Mouse (Mus musculus): Measurements from ENCODE around the gene C1qtnf9. TPM values are rescaled to one million over a fixed set of nuclear protein-coding genes. Genes with fewer than 3 reads are reported as not detected.

Gene C1qtnf9
- total and polyA plus RNA-seq, 3 experiments = not detected

DNA sequence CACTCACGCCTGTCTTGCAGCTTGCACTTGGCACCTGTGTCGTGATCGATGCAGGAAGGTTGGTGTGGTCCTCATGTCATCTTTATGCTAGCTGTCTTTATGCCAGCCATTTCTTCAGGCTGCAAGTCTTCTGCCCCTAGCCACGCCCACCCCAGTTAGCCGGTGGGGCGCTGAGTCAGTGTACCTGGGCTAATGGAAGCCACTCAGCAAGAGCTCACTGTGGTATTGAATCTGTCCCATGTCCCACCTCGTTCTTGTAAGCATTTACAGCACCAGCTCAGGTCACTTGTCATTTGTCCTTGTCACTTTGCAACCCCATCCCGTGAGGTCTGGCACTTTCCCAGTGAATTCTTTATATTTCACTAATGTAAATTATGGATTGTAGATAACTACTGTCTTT lies 26.9 kb upstream of the C1qtnf9 start:
- TF ChIP-seq GABPA (IDR thresholded peaks at IDR 0.05; ENCODE audit: low read depth, low read length) (no peak), ZC3H11A (IDR thresholded peaks at IDR 0.05; ENCODE audit: low read depth, low read length) (no peak), ZMIZ1 (IDR thresholded peaks at IDR 0.05; ENCODE audit: low read depth, low read length) (no peak), MAFK (IDR thresholded peaks at IDR 0.05; ENCODE audit: borderline replicate concordance, low read depth, low read length) (no peak), MAZ (IDR thresholded peaks at IDR 0.05; ENCODE audit: low read depth, low read length) (no peak), CTCF (IDR thresholded peaks at IDR 0.05 in 2 of 3, conservative IDR thresholded peaks at IDR 0.05 in 1 of 3; ENCODE audit: control insufficient read depth in 1 of 3, insufficient read depth in 1 of 3, low read depth in 2 of 3, low read length in 3 of 3, poor library complexity in 1 of 3, severe bottlenecking in 1 of 3) (no peak)
- Histone ChIP-seq H3K27ac (ENCODE audit: control insufficient read depth, low read depth, low read length) (no peak overlapping the region), H3K27me3 (ENCODE audit: control insufficient read depth in 1 of 2, insufficient read depth in 2 of 2, low read length in 2 of 2) (no peaks in the 10 kb centered on the region), H3K9me3 (replicated peaks; ENCODE audit: insufficient read depth, low read length) (no peaks in the 10 kb centered on the region), H3K4me3 (ENCODE audit: control insufficient read depth in 1 of 2, insufficient read depth in 1 of 2, low read depth in 2 of 2, low read length in 2 of 2) (no peak overlapping the region), H3K9ac (ENCODE audit: control insufficient read depth, low read depth, low read length, poor library complexity, severe bottlenecking) (no peak overlapping the region), H3K36me3 (ENCODE audit: control insufficient read depth in 1 of 2, insufficient read depth in 2 of 2, low read length in 2 of 2) (peaks cover 0 to 16% of the 10 kb centered on the region in 2 experiments; a peak in 2 of 4 replicates), H3K79me2 (ENCODE audit: control insufficient read depth, insufficient read depth, low read length, poor library complexity) (no peaks in the 10 kb centered on the region), H3K4me1 (ENCODE audit: control insufficient read depth in 1 of 2, insufficient read depth in 2 of 2, low read length in 2 of 2) (peaks cover 0 to 24% of the 10 kb centered on the region in 2 experiments; a peak in 3 of 4 replicates)
- DNase-seq (ENCODE audit: low read depth, low spot score) = no peak

DNA sequence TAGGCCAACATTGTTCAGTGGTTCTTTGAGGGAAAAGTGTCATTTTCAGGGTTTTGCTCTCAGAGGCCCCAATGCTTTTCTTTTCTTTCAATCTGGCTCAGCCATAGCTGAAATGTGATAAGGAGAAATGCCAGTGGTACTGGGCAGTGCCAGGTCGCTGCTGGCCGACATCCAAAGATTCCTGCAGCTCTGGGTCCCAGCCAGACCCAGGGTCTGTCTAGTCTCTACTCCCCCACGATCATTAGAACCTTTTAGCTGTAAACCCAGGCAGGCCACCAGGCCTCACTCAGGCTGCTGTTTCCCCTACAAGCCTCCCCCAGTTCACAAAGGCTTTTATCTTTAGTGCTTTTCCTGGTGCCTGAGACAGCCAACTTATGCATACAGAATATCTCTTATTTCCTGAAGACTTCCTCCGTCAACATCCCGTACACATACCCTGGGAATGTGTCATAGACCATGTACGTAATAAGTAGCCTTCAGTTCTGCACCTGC lies 26.4 kb upstream of the C1qtnf9 start:
- no peaks in the 10 kb centered on the region for H3K9me3 ChIP-seq (replicated peaks; ENCODE audit: insufficient read depth, low read length)
- no peak overlapping the region for H3K27ac ChIP-seq (ENCODE audit: control insufficient read depth, low read depth, low read length)

DNA sequence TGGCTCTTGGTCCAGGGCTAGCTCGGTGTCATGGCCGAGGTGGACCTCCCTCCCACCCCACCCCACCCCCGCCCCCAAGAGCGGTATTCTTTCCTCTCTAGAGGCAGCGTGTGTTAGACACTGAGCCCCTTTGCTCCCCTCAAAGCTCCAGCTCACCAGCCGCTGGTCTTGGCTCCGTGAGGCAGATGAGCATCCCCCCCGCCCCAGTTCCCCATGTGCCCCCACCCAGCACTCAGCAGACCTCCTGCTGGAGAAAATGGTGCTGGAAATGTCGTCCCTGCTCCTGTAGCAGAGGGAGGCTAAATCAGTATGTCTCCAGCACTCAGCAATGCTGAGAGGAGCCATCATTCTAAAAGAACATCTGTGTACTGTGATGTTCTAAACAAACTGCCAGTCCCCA lies 24.3 kb upstream of the C1qtnf9 start:
- Histone ChIP-seq H3K4me3 (ENCODE audit: control insufficient read depth in 1 of 2, insufficient read depth in 1 of 2, low read depth in 2 of 2, low read length in 2 of 2) (no peak overlapping the region), H3K36me3 (ENCODE audit: control insufficient read depth in 1 of 2, insufficient read depth in 2 of 2, low read length in 2 of 2) (peaks cover 0 to 2% of the 10 kb centered on the region in 2 experiments; a peak in 2 of 4 replicates), H3K4me1 (ENCODE audit: control insufficient read depth in 1 of 2, insufficient read depth in 2 of 2, low read length in 2 of 2) (no peaks in the 10 kb centered on the region), H3K9ac (ENCODE audit: control insufficient read depth, low read depth, low read length, poor library complexity, severe bottlenecking) (no peak overlapping the region), H3K9me3 (replicated peaks; ENCODE audit: insufficient read depth, low read length) (no peaks in the 10 kb centered on the region), H3K27me3 (ENCODE audit: control insufficient read depth in 1 of 2, insufficient read depth in 2 of 2, low read length in 2 of 2) (no peaks in the 10 kb centered on the region), H3K79me2 (ENCODE audit: control insufficient read depth, insufficient read depth, low read length, poor library complexity) (no peaks in the 10 kb centered on the region), H3K27ac (ENCODE audit: control insufficient read depth, low read depth, low read length) (no peak overlapping the region)
- no peak for DNase-seq (ENCODE audit: low read depth, low spot score)
- TF ChIP-seq USF1 (IDR thresholded peaks at IDR 0.05; ENCODE audit: low read depth, low read length) (no peak), GATA1 (IDR thresholded peaks at IDR 0.05; ENCODE audit: low read depth, low read length) (no peak), KAT2A (conservative IDR thresholded peaks at IDR 0.05; ENCODE audit: low read depth, low read length) (no peak), POLR2AphosphoS5 (IDR thresholded peaks at IDR 0.05; ENCODE audit: borderline replicate concordance, low read depth, low read length) (no peak), ZMIZ1 (IDR thresholded peaks at IDR 0.05; ENCODE audit: low read depth, low read length) (no peak), EP300 (IDR thresholded peaks at IDR 0.05; ENCODE audit: low read depth in 1 of 2, low read length in 2 of 2) (no peak), MAFK (IDR thresholded peaks at IDR 0.05; ENCODE audit: borderline replicate concordance, low read depth, low read length) (no peak), SIN3A (IDR thresholded peaks at IDR 0.05; ENCODE audit: low read length) (no peak), CTCF (IDR thresholded peaks at IDR 0.05 in 2 of 3, conservative IDR thresholded peaks at IDR 0.05 in 1 of 3; ENCODE audit: control insufficient read depth in 1 of 3, insufficient read depth in 1 of 3, low read depth in 2 of 3, low read length in 3 of 3, poor library complexity in 1 of 3, severe bottlenecking in 1 of 3) (no peak), BHLHE40 (IDR thresholded peaks at IDR 0.05; ENCODE audit: borderline replicate concordance, low read depth, low read length) (no peak), ZNF384 (IDR thresholded peaks at IDR 0.05; ENCODE audit: low read depth, low read length) (no peak), MXI1 (IDR thresholded peaks at IDR 0.05; ENCODE audit: low read depth, low read length) (no peak), ZC3H11A (IDR thresholded peaks at IDR 0.05; ENCODE audit: low read depth, low read length) (no peak), ETS1 (IDR thresholded peaks at IDR 0.05; ENCODE audit: low read depth, low read length) (no peak), MAZ (IDR thresholded peaks at IDR 0.05; ENCODE audit: low read depth, low read length) (no peak), NRF1 (IDR thresholded peaks at IDR 0.05; ENCODE audit: insufficient read depth, low read depth, low read length, poor library complexity, severe bottlenecking) (no peak)

More for the DNA sequence above, 26.4 kb upstream of the C1qtnf9 start:
- H3K4me3 ChIP-seq (ENCODE audit: control insufficient read depth in 1 of 2, insufficient read depth in 1 of 2, low read depth in 2 of 2, low read length in 2 of 2) = no peak overlapping the region
- peaks cover 0 to 16% of the 10 kb centered on the region in 2 experiments; a peak in 2 of 4 replicates for H3K36me3 ChIP-seq (ENCODE audit: control insufficient read depth in 1 of 2, insufficient read depth in 2 of 2, low read length in 2 of 2)
- no peaks in the 10 kb centered on the region for H3K27me3 ChIP-seq (ENCODE audit: control insufficient read depth in 1 of 2, insufficient read depth in 2 of 2, low read length in 2 of 2)
- H3K79me2 ChIP-seq (ENCODE audit: control insufficient read depth, insufficient read depth, low read length, poor library complexity) = no peaks in the 10 kb centered on the region
- no peak overlapping the region for H3K9ac ChIP-seq (ENCODE audit: control insufficient read depth, low read depth, low read length, poor library complexity, severe bottlenecking)
- H3K4me1 ChIP-seq (ENCODE audit: control insufficient read depth in 1 of 2, insufficient read depth in 2 of 2, low read length in 2 of 2) = peaks cover 0 to 19% of the 10 kb centered on the region in 2 experiments; a peak in 3 of 4 replicates
- DNase-seq (ENCODE audit: low read depth, low spot score) = no peak
- TF ChIP-seq GATA1 (IDR thresholded peaks at IDR 0.05; ENCODE audit: low read depth, low read length) (no peak), RCOR1 (IDR thresholded peaks at IDR 0.05; ENCODE audit: low read depth, low read length) (no peak), UBTF (IDR thresholded peaks at IDR 0.05; ENCODE audit: borderline replicate concordance, insufficient read depth, low read depth, low read length) (no peak), ZNF384 (IDR thresholded peaks at IDR 0.05; ENCODE audit: low read depth, low read length) (no peak), KAT2A (conservative IDR thresholded peaks at IDR 0.05; ENCODE audit: low read depth, low read length) (no peak), RAD21 (IDR thresholded peaks at IDR 0.05; ENCODE audit: low read depth, low read length) (no peak), CHD2 (IDR thresholded peaks at IDR 0.05; ENCODE audit: low read length) (no peak), POLR2A (IDR thresholded peaks at IDR 0.05; ENCODE audit: control insufficient read depth in 1 of 2, insufficient read depth in 1 of 2, low read depth in 1 of 2, low read length in 2 of 2, poor library complexity in 1 of 2) (no peak), GABPA (IDR thresholded peaks at IDR 0.05; ENCODE audit: low read depth, low read length) (no peak), POLR2AphosphoS2 (IDR thresholded peaks at IDR 0.05; ENCODE audit: low read length) (no peak), NELFE (IDR thresholded peaks at IDR 0.05; ENCODE audit: low read depth, low read length) (no peak), MYC (IDR thresholded peaks at IDR 0.05; ENCODE audit: low read depth, low read length) (no peak), MAFK (IDR thresholded peaks at IDR 0.05; ENCODE audit: borderline replicate concordance, low read depth, low read length) (no peak), MAZ (IDR thresholded peaks at IDR 0.05; ENCODE audit: low read depth, low read length) (no peak), MYB (IDR thresholded peaks at IDR 0.05; ENCODE audit: low read depth, low read length) (no peak), CHD1 (IDR thresholded peaks at IDR 0.05; ENCODE audit: low read depth, low read length) (no peak), E2F4 (IDR thresholded peaks at IDR 0.05; ENCODE audit: borderline replicate concordance, low read depth, low read length) (no peak), EP300 (IDR thresholded peaks at IDR 0.05; ENCODE audit: low read depth in 1 of 2, low read length in 2 of 2) (no peak), JUND (IDR thresholded peaks at IDR 0.05; ENCODE audit: low read depth, low read length) (no peak), SMC3 (IDR thresholded peaks at IDR 0.05; ENCODE audit: low read depth, low read length) (no peak)

All from MEL (cell line).